Mouse (Mus musculus) cerebellum, postnatal 14 days (tissue): ENCODE measurements around the gene C2cd3.
"Not testable (repeated sequence)": the region's sequence is repeated elsewhere in the genome, so short reads cannot be mapped to it uniquely, and the experiment has no call there.

Experiments
- DNase-seq, 2 experiments: peaks; one replicate each; pipeline ENCODE4 v3.0.0; 2021; ENCODE audit warnings: mixed read lengths in 2 of 2

Gene C2cd3

DNA sequence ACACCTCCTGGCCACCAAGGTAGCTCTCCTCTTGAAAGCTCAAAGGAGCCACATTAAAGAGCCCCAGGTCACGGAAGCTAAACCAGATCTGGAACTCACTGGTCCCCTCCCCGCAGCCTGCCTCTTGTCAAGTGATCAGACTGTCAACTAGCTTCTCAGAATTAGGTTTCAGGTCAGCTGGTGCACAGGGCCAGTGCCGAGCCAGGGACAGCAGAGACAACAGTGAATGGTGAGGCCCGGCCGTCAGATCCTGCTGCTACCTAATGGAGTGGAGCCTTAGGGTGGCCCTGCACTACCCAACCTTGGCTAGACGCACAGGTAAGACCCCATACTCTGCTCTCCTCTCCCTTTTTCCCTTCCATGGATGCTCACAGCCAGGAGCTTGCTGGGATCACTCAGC is 100.7 kb downstream of the C2cd3 start, which contains the start of gene Ucp3:
Gene Ucp3, plus strand, starts transcription at position 214 of the 400 bp plus-strand sequence.
- no peak for DNase-seq

DNA sequence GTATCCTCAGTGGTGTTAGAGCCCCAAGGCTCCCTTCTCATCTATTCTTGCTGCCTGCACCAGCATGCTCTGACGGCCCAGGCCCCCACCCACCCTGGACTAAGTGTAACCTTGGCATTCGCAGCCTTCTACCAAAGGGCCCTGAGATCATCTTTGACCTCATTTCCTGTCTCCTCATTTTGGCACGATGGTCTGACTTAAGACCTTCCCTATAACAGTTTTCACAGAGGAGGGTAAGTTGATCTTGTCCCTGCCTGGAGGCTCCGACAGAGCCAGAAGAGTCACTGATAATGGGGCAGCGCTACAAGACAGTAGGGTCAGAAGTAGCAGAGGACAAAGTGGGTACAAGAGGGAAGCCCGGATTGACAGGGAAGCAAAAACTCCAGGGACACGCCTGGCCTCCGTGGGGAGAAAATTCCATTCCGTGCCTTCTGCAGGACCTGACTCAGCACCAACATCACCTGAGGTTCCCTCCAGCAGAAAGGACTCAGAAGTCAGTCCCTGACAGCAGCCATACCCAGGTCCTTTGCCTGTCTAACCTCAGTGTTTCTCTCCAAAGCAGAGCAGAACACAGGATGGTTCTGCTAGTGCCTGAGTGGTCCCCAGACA is 101.9 kb downstream of the C2cd3 start:
- no peak for DNase-seq

DNA sequence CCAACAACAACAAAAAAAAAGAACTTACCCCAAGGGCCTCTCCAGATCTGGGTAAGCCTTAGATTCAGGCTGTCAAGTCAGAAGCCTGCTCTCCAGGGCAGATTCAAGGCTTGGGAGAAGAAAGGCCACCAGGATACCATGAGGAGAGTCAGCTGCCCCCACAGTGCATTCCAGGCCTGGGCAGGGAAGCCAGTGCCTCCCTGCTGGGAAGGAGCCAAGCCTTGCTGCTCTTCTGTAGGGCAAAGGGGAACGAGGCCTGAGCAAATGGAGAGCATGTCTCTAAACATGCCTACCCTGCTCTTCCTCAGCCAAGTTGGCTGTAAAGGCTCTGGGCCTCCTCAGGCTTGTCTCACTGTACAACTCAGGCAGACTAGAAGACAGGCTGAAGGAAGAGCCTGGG is 102.6 kb downstream of the C2cd3 start:
- no peak for DNase-seq

DNA sequence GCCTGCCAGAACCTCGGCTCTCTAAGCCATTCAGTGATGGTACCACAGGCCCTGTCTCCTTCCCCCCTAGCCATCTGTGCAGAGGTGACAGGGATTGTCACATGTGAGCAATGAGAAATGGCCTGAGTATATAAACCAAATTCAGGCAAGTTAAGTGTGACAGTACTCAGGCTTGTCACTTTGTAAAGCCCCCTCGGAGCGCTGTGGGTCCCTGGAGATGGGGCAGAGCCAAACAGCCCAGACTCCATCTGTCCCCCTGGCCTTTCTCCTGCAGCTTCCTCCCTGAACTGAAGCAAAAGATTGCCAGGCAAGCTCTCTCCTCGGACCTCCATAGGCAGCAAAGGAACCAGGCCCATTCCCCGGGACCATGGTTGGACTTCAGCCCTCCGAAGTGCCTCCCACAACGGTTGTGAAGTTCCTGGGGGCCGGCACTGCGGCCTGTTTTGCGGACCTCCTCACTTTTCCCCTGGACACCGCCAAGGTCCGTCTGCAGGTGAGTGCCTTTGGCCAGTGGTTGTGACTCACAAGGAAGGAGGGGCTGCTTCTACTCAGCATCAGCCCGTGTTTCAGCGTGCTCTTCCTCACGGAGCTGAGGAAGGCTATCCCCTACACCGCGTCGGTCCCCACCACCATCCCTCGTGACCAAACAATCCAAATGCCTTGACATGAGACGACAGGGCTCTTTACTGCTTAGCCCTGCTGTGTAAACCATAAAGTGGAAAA is 107.2 kb downstream of the C2cd3 start:
- peak; percentile 48 to 60 for DNase-seq

DNA sequence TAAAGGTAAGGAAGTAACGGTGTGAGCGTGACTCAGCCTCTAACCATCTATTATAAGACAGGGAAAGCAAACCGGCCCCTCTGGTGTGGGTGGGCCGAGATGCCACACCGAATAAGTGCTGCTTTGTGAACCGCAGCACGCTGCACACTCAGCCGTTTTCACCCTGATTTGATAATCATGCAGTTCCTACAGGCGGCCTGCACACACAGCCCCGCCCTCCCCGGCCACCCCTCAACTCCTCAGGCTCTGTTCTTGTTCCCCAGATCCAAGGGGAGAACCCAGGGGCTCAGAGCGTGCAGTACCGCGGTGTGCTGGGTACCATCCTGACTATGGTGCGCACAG is 107.8 kb downstream of the C2cd3 start:
- no peak for DNase-seq

DNA sequence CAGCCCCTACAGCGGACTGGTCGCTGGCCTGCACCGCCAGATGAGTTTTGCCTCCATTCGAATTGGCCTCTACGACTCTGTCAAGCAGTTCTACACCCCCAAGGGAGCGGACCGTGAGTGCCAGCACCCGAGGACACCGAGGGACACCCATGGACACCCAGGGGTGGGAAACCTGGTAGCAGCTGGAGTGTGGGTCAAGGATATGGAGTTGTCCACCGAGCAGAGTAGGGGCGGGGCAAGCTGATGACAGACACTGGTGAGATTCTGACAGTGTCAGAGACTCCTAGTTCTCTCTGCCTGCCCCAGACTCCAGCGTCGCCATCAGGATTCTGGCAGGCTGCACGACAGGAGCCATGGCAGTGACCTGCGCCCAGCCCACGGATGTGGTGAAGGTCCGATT is 108.1 kb downstream of the C2cd3 start:
- no peak for DNase-seq

DNA sequence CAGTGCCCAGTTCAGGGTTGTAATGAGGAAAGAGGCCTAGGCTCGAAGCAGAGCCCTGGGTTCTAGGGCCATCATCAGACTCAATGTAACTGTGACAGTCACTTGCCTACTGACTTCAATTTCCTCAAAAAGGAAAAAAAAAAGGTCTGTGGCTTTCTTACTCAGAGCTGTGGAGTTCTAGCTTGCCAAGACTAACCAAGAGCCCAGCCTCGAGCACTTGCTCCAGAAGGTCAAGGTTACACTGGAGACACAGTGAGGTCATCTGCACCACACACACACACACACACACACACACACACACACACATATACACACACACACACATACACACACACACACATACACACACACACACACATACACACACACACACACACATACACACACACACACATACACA is 110.0 kb downstream of the C2cd3 start:
- DNase-seq = not testable (repeated sequence)

DNA sequence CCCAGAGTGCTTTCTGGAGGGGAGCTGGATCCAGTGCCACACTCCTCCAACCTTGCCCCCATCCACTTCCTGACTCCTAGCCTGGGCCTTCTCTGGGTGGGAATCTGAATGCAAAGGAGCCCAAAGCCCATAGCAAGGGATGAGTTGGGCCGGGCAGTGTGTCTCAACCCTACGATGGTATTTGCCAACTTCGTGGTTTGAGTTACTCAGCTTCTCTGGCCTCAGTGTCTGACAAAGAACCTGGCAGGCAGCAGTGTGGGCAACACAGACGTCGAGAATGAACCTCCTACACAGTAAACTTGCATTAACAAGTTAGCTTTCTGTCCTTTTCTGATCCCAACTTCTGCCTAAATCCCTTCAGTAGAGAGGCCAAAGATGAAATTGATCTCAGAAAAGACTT is 112.5 kb downstream of the C2cd3 start:
- no peak for DNase-seq

DNA sequence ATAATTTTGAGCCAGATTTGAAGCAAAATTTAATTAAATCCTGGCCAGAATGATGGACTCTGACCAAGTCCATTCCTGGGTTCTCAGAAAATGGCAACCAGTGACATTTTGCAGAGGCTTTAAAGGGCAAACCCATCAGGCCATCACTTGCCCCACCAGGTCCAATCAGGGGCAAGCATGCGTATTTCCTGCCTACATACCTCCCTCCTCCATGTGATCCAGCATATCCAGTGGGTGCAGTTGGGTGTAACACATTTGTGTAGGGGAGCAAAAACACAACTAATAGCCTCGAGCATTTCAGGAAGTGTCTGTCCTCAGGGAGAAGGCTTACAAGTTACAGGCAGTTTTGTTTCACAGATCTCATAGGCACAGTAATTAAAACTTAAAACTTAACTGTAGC is 115.3 kb downstream of the C2cd3 start:
- no peak for DNase-seq

DNA sequence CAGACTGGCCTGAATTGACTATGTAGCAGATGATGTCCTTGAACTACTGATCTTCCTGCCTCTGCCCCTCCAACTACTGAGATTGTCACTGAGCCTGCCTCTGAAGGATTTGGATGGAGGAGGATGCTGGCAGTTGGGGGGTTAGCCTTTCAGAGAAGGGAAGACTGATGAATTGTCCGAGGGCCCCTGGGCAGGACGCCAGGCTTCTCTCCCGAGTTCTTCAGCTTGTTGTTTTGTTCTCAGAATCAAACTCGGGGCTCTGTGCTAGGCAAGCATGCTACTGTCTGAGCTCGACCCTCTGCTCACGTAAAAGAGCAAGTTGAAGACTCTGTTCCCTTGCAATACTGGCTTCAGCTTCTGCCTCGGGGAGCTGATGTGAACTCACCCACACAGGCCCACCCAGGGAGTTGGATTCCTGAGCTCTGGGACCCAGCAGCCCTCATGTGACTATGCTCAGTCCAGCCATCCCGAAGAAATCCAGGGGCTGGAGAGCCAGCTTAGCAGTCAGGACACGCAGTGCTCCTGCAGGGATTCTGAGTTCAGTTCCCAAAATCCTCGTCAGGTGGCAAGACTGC is 116.5 kb downstream of the C2cd3 start:
- peak in 1 of 2 experiments; percentile 41 for DNase-seq

DNA sequence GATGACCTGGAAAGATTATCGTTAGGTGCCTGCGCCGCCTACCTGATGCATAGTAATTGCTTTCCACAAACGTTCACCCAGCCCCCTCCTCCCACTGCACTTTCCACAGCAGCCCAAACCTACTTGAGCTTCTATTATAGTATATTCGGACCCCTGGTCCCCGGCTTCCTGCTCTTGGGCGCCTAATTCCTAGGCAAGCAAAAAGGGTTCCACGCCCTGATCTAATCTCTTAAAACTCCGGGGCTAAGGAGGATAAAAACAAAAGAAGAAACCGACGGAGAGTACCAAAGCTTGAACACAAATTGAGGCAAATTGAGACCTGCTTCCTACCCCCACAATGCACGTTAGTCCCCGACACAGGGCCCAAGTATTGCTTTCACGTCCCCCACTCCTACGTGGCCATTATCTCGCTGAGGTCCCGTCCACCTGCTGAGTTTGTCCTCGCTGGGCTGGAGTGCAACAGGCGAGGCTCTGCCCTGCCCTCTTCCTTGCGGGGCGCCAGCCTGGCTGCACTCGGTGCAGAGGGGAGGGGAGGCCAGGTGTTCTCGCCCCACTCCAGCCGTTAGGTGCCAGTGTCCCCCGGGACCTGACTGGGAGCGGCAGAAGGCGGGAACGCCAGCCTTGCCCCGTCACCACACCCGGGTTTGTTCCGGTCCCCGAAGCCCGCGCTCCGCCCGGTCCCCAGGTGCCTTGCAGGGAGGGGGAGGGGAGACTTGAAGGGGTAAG is 120.5 kb downstream of the C2cd3 start:
- DNase-seq = no peak

DNA sequence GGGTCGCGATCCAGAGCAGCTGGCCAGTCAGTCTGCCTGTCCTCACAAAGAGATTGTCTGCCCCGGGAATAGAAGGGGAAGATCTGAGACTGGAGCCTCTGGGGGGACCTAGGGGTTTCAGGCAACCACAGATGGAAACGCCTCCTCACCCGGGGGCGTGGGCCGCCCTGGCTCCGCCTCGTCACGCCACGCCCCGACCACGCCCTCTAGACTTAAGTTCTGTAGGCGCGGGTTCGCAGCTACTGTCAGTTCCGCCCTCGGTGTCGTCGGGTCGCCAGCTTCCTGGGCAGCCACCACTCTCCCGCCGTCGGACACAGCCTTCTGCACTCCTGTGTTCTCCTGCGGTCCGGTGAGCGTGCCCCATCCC is 121.1 kb downstream of the C2cd3 start, which contains the start of gene Ucp2:
Gene Ucp2, plus strand, starts transcription at position 221 of the 367 bp plus-strand sequence.
- DNase-seq = peak; percentile 47 to 60

DNA sequence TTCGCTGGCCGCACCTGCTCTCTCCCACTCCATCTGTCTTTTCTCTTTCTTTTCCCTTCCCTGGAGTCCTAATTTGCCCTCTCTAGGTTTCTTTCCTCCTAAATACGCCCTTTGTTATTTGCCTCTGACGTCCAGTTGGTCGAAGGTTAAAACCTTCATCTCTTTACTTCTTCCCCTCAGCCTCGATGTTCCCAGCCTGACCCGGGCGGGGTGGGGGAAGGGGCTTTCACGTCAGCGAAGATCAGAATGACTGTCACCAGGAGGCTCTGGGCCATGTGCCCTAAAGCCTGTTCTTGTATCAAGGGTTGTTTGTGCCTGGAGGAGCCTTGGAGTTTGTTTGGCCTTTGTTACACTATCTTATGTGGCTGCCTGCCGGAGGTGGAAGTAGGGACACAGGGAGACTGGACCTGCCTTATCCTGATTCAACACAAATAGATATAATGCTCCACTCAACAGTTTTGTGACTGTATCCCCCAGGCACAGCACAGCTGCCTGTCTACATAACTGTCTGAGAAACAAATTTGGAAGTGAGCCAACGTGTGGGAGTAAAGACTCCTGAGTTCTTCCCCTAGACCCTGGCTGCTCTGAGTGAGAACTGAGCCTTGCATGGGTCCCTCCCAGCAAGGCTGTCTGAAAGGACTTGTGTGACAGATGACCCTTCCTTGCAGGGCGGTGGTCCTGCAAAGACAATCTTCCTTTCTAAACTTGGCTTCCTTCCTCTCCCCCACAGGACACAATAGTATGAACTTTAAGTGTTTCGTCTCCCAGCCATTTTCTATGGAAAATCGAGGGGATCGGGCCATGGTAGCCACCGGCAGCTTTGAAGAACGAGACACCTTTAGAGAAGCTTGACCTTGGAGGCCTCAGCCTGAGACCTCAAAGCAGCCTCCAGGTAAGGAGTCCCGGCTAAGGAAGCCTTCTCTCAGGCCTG is 121.7 kb downstream of the C2cd3 start:
- DNase-seq = peak in 1 of 2 experiments; percentile 53

DNA sequence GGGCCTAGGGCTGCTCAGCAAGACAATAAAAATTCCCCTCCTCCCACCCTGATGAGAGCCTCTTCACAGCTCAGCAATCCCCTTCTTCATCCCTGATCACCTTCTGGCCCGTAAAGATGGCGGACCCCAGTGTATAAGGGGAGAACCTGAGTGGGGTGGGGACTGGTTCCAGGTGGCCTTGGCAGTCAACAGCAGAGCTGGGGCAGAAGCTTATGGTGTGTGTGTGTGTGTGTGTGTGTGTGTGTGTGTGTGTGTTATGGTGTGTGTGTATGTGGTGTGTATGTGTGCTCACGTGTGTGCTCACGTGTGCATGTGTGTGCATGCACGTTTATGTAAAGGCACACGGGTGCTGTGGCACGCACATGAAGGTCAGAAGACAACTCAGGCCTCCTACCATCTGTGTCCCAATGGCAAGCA is 122.4 kb downstream of the C2cd3 start:
- no peak for DNase-seq

DNA sequence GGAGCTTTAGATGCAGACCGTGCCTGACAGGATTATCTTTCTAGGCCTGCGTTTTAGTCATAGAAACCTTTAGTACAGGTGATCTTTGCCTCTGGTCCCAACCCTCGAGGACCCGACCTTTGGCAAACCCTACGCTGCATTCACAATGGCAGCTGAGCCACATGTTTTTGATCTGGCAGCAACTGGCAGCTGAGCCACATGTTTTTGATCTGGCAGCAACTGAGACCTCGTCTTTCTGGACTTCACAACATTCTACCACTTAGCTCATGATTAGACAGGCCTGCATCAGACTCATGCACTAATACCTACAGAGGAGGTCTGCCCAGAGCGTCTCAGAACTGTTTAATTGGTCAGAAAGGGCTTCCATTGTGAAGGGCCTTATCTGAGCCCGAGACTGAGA is 123.0 kb downstream of the C2cd3 start:
- DNase-seq = no peak

DNA sequence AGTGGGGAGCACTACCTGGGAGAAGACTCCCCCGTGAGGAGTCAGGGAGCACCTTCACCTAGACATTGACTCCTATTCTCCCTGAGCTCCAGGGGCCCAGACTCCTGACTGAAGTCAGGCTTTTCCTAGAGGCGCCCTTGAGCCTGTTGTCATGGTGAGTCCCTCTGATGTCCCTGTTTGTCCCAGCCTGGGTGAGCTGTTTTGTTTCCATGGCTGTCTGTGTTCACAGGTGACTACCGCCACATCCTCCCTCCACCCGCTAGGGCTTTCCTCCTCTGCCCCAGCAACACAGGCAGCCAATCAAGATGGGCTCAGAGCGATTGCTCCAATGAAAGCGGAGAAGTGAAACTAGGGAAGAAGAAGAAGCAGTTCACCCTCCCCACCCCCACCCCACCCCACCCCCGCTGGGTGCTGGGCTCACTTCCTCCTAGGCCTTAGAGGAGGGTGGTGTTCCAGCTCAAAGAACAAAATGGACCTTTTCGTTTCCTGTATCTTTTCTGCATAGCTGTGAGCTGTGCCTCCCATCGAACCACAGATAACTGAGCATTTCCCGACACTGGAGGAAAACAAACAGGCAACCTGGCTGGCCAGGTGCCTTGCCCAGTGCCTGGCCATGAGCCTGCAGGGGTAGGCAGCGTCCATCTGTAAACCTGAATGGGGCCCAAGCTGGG is 123.7 kb downstream of the C2cd3 start:
- DNase-seq = peak; percentile 57 to 70

DNA sequence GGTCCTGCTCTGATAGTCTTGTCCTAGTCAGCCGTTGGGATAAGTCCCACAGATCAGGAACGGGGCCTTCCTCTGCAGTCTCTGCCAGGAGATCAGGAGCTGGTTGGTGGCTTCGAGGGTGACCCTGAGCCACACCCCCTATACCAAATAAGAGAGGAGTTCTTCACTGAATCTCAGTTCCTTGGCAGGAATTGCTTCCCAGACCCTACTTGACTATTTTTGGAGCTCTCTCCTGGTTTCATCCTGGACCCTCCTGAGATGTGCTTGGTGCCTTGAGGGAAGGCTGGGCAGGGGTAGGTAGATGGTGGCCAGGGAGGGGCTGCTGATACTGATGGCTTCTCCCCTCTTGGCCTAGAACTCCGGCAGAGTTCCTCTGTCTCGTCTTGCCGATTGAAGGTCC is 124.3 kb downstream of the C2cd3 start:
- DNase-seq = no peak

DNA sequence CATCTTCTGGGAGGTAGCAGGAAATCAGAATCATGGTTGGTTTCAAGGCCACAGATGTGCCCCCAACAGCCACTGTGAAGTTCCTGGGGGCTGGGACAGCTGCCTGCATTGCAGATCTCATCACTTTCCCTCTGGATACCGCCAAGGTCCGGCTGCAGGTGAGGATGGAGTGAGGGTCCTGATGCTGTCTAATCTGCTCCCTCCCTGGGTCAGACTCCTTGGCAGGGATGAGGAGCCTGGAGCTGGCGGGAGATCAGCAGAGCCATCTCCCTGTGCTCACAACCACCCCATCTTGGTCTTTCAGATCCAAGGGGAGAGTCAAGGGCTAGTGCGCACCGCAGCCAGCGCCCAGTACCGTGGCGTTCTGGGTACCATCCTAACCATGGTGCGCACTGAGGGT is 124.8 kb downstream of the C2cd3 start:
- no peak for DNase-seq

DNA sequence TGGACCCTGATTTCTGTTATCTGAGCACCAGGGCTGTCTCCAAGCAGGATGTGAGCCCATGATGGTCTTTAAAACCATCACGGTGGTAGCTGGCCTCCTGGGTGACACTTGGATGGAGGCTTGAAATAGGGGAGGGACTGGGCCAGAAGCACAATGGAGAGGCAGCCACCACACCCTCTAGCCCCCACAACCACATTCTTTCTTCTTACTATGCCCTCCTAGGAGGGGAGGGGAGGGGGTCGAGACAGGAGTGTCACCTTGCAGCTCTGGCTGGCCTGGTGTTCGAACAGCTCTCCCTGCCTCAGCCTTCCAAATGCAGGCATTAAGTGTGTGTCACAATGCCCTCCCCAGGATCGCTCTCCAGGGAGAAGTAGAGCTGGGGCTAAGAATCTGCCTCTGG is 125.4 kb downstream of the C2cd3 start:
- no peak for DNase-seq

DNA sequence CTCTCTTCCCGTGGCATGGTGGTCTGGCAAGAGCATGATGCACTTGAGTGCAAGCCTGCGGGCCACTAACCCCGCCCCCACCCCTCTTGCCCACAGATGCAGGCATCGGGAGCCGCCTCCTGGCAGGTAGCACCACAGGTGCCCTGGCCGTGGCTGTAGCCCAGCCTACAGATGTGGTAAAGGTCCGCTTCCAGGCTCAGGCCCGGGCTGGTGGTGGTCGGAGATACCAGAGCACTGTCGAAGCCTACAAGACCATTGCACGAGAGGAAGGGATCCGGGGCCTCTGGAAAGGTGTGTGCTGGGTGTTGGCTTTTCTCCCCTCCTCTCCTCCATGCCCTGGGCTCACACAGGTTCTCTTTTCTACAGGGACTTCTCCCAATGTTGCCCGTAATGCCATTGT is 125.9 kb downstream of the C2cd3 start:
- no peak for DNase-seq

DNA sequence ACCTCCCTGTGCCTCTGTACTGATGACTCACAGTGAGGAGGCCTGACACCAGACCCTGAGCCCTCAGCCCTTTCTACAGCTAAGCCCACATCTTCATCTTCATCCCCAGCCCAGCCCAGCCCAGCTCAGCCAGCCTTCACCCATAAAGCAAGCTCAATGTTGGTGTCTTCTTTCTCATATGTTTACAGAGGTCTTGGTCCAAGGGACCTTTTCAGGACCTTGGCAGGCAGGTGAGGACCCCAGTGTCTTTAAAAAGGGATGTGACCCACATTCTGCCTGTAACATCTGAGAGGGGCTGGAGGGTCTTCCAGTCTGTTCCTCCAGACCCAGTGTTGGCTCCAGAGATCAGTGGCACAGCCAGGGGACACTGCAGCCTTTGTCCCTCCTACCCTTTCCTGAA is 127.4 kb downstream of the C2cd3 start:
- DNase-seq = no peak
